Mouse (Mus musculus) layer of hippocampus, adult 6 months (tissue): ENCODE results near the gene Tpm3-rs7. TPM values are rescaled to one million over a fixed set of nuclear protein-coding genes. Genes with fewer than 3 reads are reported as not detected.

Source experiments
- long read RNA-seq, 2 experiments: library from polyadenylated mRNA; unstranded; transcript quantifications; one replicate each; pipeline ENCODE4 v2.0.0; 2019 to 2020
- polyA plus RNA-seq: library from polyadenylated mRNA; unstranded; fragments of <200 nt; fragmentation: Nextera tagmentation; gene quantifications from 2 replicates; pipeline ENCODE4 v1.2.3, GENCODE M21; 2021

The Tpm3-rs7 gene
- 0.64 and 0.95 TPM in 2 replicates for polyA plus RNA-seq
- long read RNA-seq, experiment 1, partial matches to known transcripts = 0 of 2 reads
- long read RNA-seq, experiment 1, other reads (novel, unspliced or antisense) = 0 of 2 reads
- long read RNA-seq, experiment 2 = 0 reads

GRCm38 (mm10) chr14:113314499-113314898 lies at the start of gene Tpm3-rs7:
TSS of gene Tpm3-rs7 (plus strand) at chr14:113314608.

